Mouse (Mus musculus) ES-Bruce4 (cell line): Measurements from ENCODE around the gene Grin1. TPM values are rescaled to one million over a fixed set of nuclear protein-coding genes. Genes with fewer than 3 reads are reported as not detected.

Experiments used
- H3K27ac ChIP-seq: 2 replicates; pipeline ENCODE4 v1.5.1; 2012; ENCODE audit warnings: low read length, inconsistent platforms; ENCODE audit not compliant: insufficient read depth
- H3K27me3 ChIP-seq: 2 replicates; pipeline ENCODE4 v1.6.1; 2012; ENCODE audit warnings: mild to moderate bottlenecking, low read length, inconsistent platforms; ENCODE audit not compliant: control insufficient read depth, poor library complexity, insufficient read depth, severe bottlenecking
- H3K36me3 ChIP-seq: 2 replicates; pipeline ENCODE4 v1.6.1; 2012; ENCODE audit warnings: inconsistent platforms, mild to moderate bottlenecking, low read length, moderate library complexity; ENCODE audit not compliant: control insufficient read depth, poor library complexity, insufficient read depth, severe bottlenecking
- H3K4me1 ChIP-seq: one replicate; pipeline ENCODE4 v1.8.1; 2011; ENCODE audit warnings: low read length; ENCODE audit not compliant: control insufficient read depth, insufficient read depth
- H3K4me3 ChIP-seq: 2 replicates; pipeline ENCODE4 v1.5.1; 2011; ENCODE audit warnings: low read depth, mild to moderate bottlenecking, low read length
- H3K9ac ChIP-seq: 2 replicates; pipeline ENCODE4 v1.6.1; 2012; ENCODE audit warnings: low read depth, mild to moderate bottlenecking, inconsistent platforms; ENCODE audit not compliant: poor library complexity, severe bottlenecking
- H3K9me3 ChIP-seq: replicated peaks from 2 replicates; pipeline ENCODE4 v1.6.1; 2012; ENCODE audit warnings: mild to moderate bottlenecking, low read length, inconsistent platforms; ENCODE audit not compliant: control insufficient read depth, poor library complexity, insufficient read depth, severe bottlenecking
- CTCF ChIP-seq: IDR thresholded peaks from one replicate; pipeline ENCODE4 v1.8.1; 2011; ENCODE audit warnings: low read depth, low read length
- EP300 ChIP-seq: IDR thresholded peaks from 2 replicates; pipeline ENCODE4 v1.6.1; 2011; ENCODE audit warnings: low read depth, low read length; ENCODE audit not compliant: insufficient read depth
- POLR2A ChIP-seq: IDR thresholded peaks from one replicate; pipeline ENCODE4 v1.8.1; 2011; ENCODE audit warnings: low read length; ENCODE audit not compliant: insufficient read depth
- polyA plus RNA-seq: library from polyadenylated mRNA; stranded (reverse); fragments of >200 nt; gene quantifications from 2 replicates; pipeline ENCODE4 v1.2.4, GENCODE M21; 2011; ENCODE audit warnings: low read depth; ENCODE audit not compliant: missing spikeins, insufficient read depth, insufficient read length

Grin1 gene
- polyA plus RNA-seq, 1 experiment: 4.2 TPM

- peaks cover 11% of the 10 kb centered on the region for H3K4me1 ChIP-seq
- peak within 1 kb of the TSS; percentile 71 for H3K4me3 ChIP-seq
- no peaks in the 10 kb centered on the region for H3K36me3 ChIP-seq
- no peaks in the 10 kb centered on the region for H3K27me3 ChIP-seq
- H3K9me3 ChIP-seq: no peaks in the 10 kb centered on the region
- peak within 1 kb of the TSS; percentile 14 for H3K27ac ChIP-seq
- peak within 1 kb of the TSS; percentile 81 for H3K9ac ChIP-seq
- no peak for TF ChIP-seq CTCF
- TF ChIP-seq POLR2A: no peak
- TF ChIP-seq EP300: no peak
Measured at GRCm38 (mm10) chr2:25242101-25242506, 76.9 kb downstream of the Grin1 start, which contains the start of the genes Rnf208 and Cysrt1. Gene Rnf208 (plus strand): TSS chr2:25242255. Gene Cysrt1 (minus strand): TSS chr2:25242452.

- H3K27ac ChIP-seq: peak overlapping the region; percentile 14; the same call in 1 of the 2 replicates
- no peaks in the 10 kb centered on the region for H3K27me3 ChIP-seq
- peaks cover 14% of the 10 kb centered on the region for H3K4me1 ChIP-seq
- TF ChIP-seq POLR2A: no peak
- TF ChIP-seq EP300: no peak
- no peak for TF ChIP-seq CTCF
- H3K36me3 ChIP-seq: no peaks in the 10 kb centered on the region
- H3K4me3 ChIP-seq: peak overlapping the region; percentile 71
- peak overlapping the region; percentile 81 for H3K9ac ChIP-seq
- H3K9me3 ChIP-seq: no peaks in the 10 kb centered on the region
Measured at GRCm38 (mm10) chr2:25241438-25241775, 77.6 kb downstream of the Grin1 start.

Other genes with a start within 250 kb of the Grin1 start
- not detected in 2 replicates for gene Entpd8, start 238.9 kb downstream of the Grin1 start, polyA plus RNA-seq
- not detected in 2 replicates for gene Noxa1, start 224.0 kb downstream of the Grin1 start, polyA plus RNA-seq
- gene Nrarp, start 138.4 kb downstream of the Grin1 start, polyA plus RNA-seq: 9.8 and 10.2 TPM in 2 replicates
- gene Tor4a, start 122.3 kb downstream of the Grin1 start, polyA plus RNA-seq: 4.5 and 6.9 TPM in 2 replicates
- gene Nelfb, start 107.7 kb downstream of the Grin1 start, polyA plus RNA-seq: 36.1 and 41.0 TPM in 2 replicates
- not detected in 2 replicates for gene Stpg3, start 104.5 kb downstream of the Grin1 start, polyA plus RNA-seq
- 1.8 TPM in 1 of 2 replicates, not detected in the other for gene Fam166a, start 100.4 kb downstream of the Grin1 start, polyA plus RNA-seq
- gene Tubb4b, start 94.5 kb downstream of the Grin1 start, polyA plus RNA-seq: 605 and 629 TPM in 2 replicates
- gene Slc34a3, start 84.8 kb downstream of the Grin1 start, polyA plus RNA-seq: 1.0 and 1.1 TPM in 2 replicates
- gene Rnf224, start 82.4 kb downstream of the Grin1 start, polyA plus RNA-seq: 0.55 TPM in 1 of 2 replicates, not detected in the other
- gene Rnf208, start 76.9 kb downstream of the Grin1 start, polyA plus RNA-seq: 7.3 and 11.3 TPM in 2 replicates
- not detected in 2 replicates for gene Cysrt1, start 76.7 kb downstream of the Grin1 start, polyA plus RNA-seq
- not detected in 2 replicates for gene AL732309.1, start 72.3 kb downstream of the Grin1 start, polyA plus RNA-seq
- 7.6 and 7.7 TPM in 2 replicates for gene Tmem203, start 63.7 kb downstream of the Grin1 start, polyA plus RNA-seq
- 12.3 and 16.9 TPM in 2 replicates for gene Tprn, start 56.6 kb downstream of the Grin1 start, polyA plus RNA-seq
- 47.4 and 49.1 TPM in 2 replicates for gene Ssna1, start 46.7 kb downstream of the Grin1 start, polyA plus RNA-seq
- 72.4 and 76.0 TPM in 2 replicates for gene Anapc2, start 46.7 kb downstream of the Grin1 start, polyA plus RNA-seq
- not detected in 2 replicates for gene Tmem210, start 31.0 kb downstream of the Grin1 start, polyA plus RNA-seq
- gene Lrrc26, start 29.3 kb downstream of the Grin1 start, polyA plus RNA-seq: not detected in 2 replicates
- gene Man1b1, start 13.2 kb upstream of the Grin1 start, polyA plus RNA-seq: 45.6 and 57.3 TPM in 2 replicates
- gene Dpp7, start 37.2 kb upstream of the Grin1 start, polyA plus RNA-seq: 27.8 and 29.4 TPM in 2 replicates
- gene Uap1l1, start 46.5 kb upstream of the Grin1 start, polyA plus RNA-seq: 49.8 and 51.1 TPM in 2 replicates
- 19.2 and 22.4 TPM in 2 replicates for gene Sapcd2, start 53.1 kb upstream of the Grin1 start, polyA plus RNA-seq
- gene Entpd2, start 76.7 kb upstream of the Grin1 start, polyA plus RNA-seq: 4.2 and 5.6 TPM in 2 replicates
- gene Npdc1, start 80.2 kb upstream of the Grin1 start, polyA plus RNA-seq: 29.7 and 40.9 TPM in 2 replicates
- not detected in 2 replicates for gene Fut7, start 104.1 kb upstream of the Grin1 start, polyA plus RNA-seq
- gene Abca2, start 109.5 kb upstream of the Grin1 start, polyA plus RNA-seq: 14.0 and 14.2 TPM in 2 replicates
- not detected in 2 replicates for gene Clic3, start 137.7 kb upstream of the Grin1 start, polyA plus RNA-seq
- gene Paxx, start 141.9 kb upstream of the Grin1 start, polyA plus RNA-seq: 3.7 and 5.7 TPM in 2 replicates
- 0.57 TPM in 1 of 2 replicates, not detected in the other for gene Ptgds, start 150.9 kb upstream of the Grin1 start, polyA plus RNA-seq
- gene Lcn12, start 174.7 kb upstream of the Grin1 start, polyA plus RNA-seq: not detected in 2 replicates
- gene Fbxw5, start 181.6 kb upstream of the Grin1 start, polyA plus RNA-seq: 16.4 and 18.4 TPM in 2 replicates
- gene C8g, start 182.5 kb upstream of the Grin1 start, polyA plus RNA-seq: 3.5 and 4.9 TPM in 2 replicates
- gene Traf2, start 227.8 kb upstream of the Grin1 start, polyA plus RNA-seq: 9.4 and 9.8 TPM in 2 replicates
- 107 and 122 TPM in 2 replicates for gene Edf1, start 238.7 kb upstream of the Grin1 start, polyA plus RNA-seq